Mouse (Mus musculus): ENCODE measurements around the gene Mad1l1. TPM values are rescaled to one million over a fixed set of nuclear protein-coding genes. Genes with fewer than 3 reads are reported as not detected.
"Not testable (repeated sequence)": the region's sequence is repeated elsewhere in the genome, so short reads cannot be mapped to it uniquely, and the experiment has no call there.

Gene Mad1l1
- 302 TPM in 1 of 2 replicates, not detected in the other for polyA plus RNA-seq (2012; ENCODE audit: insufficient read depth, insufficient read length, low replicate concordance, missing spikeins)

DNA sequence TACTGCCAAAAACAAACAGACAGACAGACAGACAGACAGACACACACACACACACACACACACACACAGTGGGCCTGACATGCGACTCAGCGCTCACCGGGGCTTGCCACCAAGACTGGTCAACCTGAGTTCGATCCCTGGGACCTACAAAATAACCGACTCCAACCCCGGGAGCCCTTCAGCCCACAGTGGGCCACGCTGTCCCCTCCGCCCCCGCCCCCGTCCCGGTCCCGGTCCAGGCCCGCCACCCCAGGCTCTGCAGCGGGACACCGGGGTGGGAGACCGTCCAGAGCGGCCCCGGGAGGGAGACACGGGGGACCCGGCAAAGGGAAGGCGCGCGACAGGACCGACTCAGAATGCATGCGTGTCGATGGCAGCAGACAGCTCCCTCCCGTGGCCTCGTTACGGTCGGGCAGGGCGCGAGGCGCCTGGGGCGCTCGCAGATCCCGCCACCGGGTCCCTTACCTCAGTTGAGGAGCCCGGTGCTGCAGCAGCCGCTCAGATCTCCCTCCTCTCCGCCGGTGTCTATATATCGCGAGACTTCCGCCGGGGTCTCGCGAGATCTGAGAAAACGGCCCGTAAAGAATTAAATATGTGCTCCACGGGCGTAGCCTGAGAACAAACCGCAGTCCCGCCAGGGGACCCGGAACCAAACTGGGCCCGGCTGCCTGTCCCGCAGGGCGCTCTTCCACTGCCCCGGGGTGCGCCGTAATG is at the start of gene Mad1l1, which contains the start of gene Nudt1:
Gene Mad1l1, minus strand, starts transcription at position 511 of the 714 bp plus-strand sequence.
Gene Nudt1, plus strand, starts transcription at position 615 of the 714 bp plus-strand sequence.
- Histone ChIP-seq H3K27ac (ENCODE audit: insufficient read depth, low read depth, low read length) (no peak within 1 kb of the TSS), H3K4me3 (ENCODE audit: insufficient read depth, low read depth, low read length) (peak within 1 kb of the TSS; percentile 97), H3K4me1 (ENCODE audit: control insufficient read depth, insufficient read depth, low read length) (peaks cover 4% of the 10 kb centered on the region)
- TF ChIP-seq CTCF (IDR thresholded peaks at IDR 0.05; ENCODE audit: insufficient read depth, low read depth, low read length) (0 out of 2 replicates have a peak, but pooled peaks have one; percentile 27), POLR2A (IDR thresholded peaks at IDR 0.05; ENCODE audit: insufficient read depth, low read depth, low read length) (peak; percentile 47; the same call in 1 of the 2 replicates)
- WGBS, result under 1% methylated on average over 60 of the region's 60 CpGs

DNA sequence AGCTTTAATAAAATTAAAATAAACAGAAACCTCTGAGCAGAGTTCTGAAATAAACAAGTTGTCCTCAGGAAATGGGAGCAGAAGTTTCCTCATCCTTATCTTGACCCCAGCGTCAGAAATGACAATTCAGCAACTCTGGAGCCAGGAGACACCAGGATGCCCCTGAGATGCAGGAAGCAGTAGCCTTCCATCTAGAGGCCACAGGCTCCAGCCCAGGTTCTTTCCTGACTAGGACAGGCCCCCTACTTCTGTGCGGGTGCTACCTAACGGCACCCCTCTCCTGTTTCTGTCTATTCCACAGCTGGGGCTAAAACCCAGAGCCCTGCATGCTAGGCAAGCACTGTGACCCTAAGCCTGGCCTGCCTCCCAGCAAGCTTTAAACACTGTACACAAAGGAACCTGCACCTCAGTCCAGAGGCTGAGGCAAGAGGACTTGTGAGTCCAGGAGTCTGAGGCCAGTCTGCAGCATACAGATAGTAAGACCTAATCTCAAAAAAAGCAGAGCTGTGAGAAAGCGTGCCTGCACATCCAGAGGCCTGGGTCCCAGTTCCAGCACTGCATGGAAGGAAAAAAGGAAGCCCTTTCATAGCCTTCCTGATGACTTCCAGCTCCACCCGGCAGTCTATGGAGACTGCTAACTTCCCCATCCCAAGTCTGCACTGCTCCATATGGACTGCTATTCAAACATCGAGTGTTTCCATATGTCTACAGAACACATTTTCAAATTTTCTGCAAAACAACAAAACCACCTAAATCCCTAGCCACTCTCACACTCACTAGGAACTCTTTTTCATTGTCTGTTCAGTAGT is 49.3 kb upstream of the Mad1l1 start:
- Histone ChIP-seq H3K4me1 (ENCODE audit: control insufficient read depth, insufficient read depth, low read length) (peaks cover 3% of the 10 kb centered on the region; the same call in 1 of the 2 replicates), H3K27ac (ENCODE audit: insufficient read depth, low read depth, low read length) (no peak overlapping the region), H3K4me3 (ENCODE audit: insufficient read depth, low read depth, low read length) (no peak overlapping the region)
- no peak for TF ChIP-seq CTCF (IDR thresholded peaks at IDR 0.05; ENCODE audit: insufficient read depth, low read depth, low read length)
- WGBS, result 89% methylated on average over 6 of the region's 6 CpGs

DNA sequence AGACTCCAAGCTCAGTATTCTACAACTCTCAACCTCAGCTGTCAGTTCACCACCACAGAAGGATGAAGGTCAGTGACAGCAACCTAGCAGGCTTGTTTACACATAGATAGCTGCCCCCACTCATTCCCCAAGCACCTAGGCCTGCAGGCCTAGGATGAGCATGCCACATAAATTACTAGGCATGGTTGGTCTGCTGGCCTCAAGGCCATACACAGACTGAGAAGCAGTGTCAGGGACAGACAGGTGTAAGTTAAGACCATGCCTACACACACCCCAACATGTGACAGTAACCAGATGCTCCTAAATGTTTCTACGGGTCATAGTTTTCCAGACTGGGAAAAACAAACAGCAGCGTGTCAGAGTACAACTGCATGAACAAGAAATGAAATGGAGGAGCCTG is 48.1 kb upstream of the Mad1l1 start:
- 95% methylated on average over 2 of the region's 2 CpGs for WGBS
- TF ChIP-seq CTCF (IDR thresholded peaks at IDR 0.05; ENCODE audit: insufficient read depth, low read depth, low read length), result no peak
- TF ChIP-seq POLR2A (IDR thresholded peaks at IDR 0.05; ENCODE audit: insufficient read depth, low read depth, low read length), result no peak
- H3K4me3 ChIP-seq (ENCODE audit: insufficient read depth, low read depth, low read length), result no peak overlapping the region
- H3K27ac ChIP-seq (ENCODE audit: insufficient read depth, low read depth, low read length), result no peak overlapping the region
- H3K4me1 ChIP-seq (ENCODE audit: control insufficient read depth, insufficient read depth, low read length), result peaks cover 3% of the 10 kb centered on the region; the same call in 1 of the 2 replicates

DNA sequence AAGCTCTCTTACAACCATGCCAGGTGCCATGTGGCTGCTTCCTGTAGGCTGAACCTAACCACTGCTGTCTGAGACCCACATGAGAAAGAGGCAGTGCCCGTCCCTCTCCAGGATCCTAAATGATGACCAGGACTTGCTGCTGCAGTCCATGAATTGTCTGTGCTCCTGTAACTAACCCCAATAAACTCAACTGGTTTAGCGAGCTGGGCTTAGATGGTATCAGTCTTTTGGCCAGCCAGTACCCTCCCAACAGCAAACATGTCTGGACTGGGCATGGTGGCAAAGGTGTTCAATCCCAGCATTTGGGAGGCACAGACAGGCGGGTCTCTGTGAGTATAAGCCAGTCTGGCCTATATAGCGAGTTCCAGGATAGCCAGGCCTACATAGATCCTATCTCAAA is 47.6 kb upstream of the Mad1l1 start:
- WGBS, result 95% methylated on average over 4 of the region's 4 CpGs

DNA sequence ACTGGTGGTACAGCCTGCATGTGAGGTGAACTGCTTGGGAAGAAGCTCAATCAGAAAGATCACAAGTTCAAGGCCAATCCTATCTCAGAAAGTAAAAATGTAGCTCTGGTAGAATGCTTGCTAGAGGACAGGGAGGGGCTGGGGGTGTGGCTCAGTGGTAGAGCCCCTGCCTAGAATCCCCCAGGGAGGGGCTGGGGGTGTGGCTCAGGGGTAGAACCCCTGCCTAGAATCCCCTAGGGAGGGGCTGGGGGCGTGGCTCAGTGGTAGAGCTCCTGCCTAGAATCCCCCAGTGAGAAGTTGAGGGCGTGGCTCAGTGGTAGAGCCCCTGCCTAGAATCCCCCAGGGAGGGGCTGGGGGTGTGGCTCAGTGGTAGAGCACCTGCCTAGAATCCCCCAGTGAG is 46.8 kb upstream of the Mad1l1 start:
- not testable (repeated sequence) for H3K27ac ChIP-seq (ENCODE audit: insufficient read depth, low read depth, low read length); H3K4me3 ChIP-seq (ENCODE audit: insufficient read depth, low read depth, low read length); H3K4me1 ChIP-seq (ENCODE audit: control insufficient read depth, insufficient read depth, low read length)
- WGBS, result 80% methylated on average over 2 of the region's 2 CpGs

More for the DNA sequence above, 47.6 kb upstream of the Mad1l1 start:
- Histone ChIP-seq H3K4me3 (ENCODE audit: insufficient read depth, low read depth, low read length) (no peak overlapping the region), H3K27ac (ENCODE audit: insufficient read depth, low read depth, low read length) (no peak overlapping the region), H3K4me1 (ENCODE audit: control insufficient read depth, insufficient read depth, low read length) (peaks cover 3% of the 10 kb centered on the region; the same call in 1 of the 2 replicates)
- TF ChIP-seq CTCF (IDR thresholded peaks at IDR 0.05; ENCODE audit: insufficient read depth, low read depth, low read length) (no peak), POLR2A (IDR thresholded peaks at IDR 0.05; ENCODE audit: insufficient read depth, low read depth, low read length) (no peak)

DNA sequence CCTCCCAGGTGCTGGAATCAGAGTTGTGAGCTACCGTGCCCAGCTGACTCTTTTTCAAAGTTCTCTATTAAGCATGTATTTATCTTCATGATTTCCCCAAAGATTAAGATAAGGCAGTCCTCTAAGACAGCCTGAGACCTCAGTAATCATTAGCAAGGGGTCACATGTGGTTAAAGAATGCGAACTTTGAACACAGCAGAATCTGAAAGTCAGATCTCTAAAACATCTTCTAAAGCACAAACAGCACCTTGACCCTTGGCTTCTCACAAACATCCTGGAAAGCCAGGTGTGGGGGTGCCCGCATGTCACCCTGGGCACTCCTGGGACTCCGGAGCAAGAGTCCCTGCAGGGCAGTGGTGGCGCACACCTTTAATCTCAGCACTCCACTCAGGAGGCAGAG is 43.1 kb upstream of the Mad1l1 start:
- WGBS, result 97% methylated on average over 5 of the region's 5 CpGs
- H3K4me3 ChIP-seq (ENCODE audit: insufficient read depth, low read depth, low read length), result no peak overlapping the region
- H3K27ac ChIP-seq (ENCODE audit: insufficient read depth, low read depth, low read length), result no peak overlapping the region
- no peaks in the 10 kb centered on the region for H3K4me1 ChIP-seq (ENCODE audit: control insufficient read depth, insufficient read depth, low read length)
- TF ChIP-seq POLR2A (IDR thresholded peaks at IDR 0.05; ENCODE audit: insufficient read depth, low read depth, low read length) (no peak), CTCF (IDR thresholded peaks at IDR 0.05; ENCODE audit: insufficient read depth, low read depth, low read length) (no peak)

DNA sequence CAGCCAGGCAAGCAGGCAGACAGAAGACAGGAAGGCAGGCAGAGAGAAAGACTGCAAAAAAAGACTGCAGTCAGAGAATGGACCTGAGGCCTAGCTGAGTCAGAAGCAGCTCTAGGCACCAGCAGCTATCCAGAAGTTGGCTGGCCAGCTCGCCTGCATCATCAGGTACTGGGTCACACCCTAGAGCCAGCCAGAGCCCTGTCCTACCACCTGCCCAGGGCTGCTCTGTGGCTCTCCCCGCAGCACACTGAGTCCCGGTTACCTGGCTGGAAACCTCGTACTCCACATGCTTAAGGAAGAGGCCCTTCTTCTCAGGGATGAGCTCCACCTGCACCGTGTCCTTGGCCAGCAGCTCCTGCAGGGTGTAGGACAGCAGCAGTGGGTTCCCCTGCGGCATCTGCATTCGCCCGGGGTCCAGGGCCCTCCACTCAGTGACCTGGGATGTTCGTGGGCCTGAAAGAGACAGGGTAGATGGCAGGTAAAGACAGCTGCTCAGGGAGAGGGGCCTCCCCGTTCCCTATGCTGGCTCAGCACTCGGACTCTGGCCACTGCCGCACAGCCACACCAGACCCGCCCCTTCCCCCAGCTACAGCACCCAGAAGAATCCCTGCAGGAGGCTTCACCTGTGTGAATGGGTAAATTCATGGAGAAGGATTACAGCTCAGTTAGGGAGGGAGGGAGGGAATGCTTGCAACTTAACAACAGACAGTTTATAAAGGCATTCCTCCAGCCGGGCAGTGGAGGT is 38.8 kb upstream of the Mad1l1 start:
- WGBS, result 86% methylated on average over 14 of the region's 14 CpGs
- H3K4me1 ChIP-seq (ENCODE audit: control insufficient read depth, insufficient read depth, low read length), result no peaks in the 10 kb centered on the region
- no peak overlapping the region for H3K4me3 ChIP-seq (ENCODE audit: insufficient read depth, low read depth, low read length)
- H3K27ac ChIP-seq (ENCODE audit: insufficient read depth, low read depth, low read length), result no peak overlapping the region
- no peak for TF ChIP-seq POLR2A (IDR thresholded peaks at IDR 0.05; ENCODE audit: insufficient read depth, low read depth, low read length)
- TF ChIP-seq CTCF (IDR thresholded peaks at IDR 0.05; ENCODE audit: insufficient read depth, low read depth, low read length), result no peak

DNA sequence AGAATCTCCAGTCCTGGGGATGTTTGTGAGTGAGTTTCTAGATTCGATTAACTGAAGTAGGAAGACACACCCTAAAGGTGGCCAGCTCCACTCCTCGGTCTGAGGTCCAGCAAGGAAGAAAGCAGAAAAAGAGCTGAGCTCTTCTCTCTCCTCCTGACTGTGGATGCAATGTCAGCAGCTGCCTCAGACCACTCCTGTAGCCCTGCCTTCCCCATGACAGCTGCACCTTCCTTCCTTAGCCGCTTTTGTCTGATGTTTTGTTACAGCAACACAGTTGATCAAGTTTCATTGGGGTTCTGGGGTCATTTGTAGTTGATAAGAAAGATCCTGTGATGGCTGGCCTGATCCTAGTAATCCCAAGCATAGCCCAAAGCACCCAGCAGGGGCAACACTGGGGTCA is 36.1 kb upstream of the Mad1l1 start:
- TF ChIP-seq POLR2A (IDR thresholded peaks at IDR 0.05; ENCODE audit: insufficient read depth, low read depth, low read length), result no peak
- TF ChIP-seq CTCF (IDR thresholded peaks at IDR 0.05; ENCODE audit: insufficient read depth, low read depth, low read length), result no peak
- Histone ChIP-seq H3K27ac (ENCODE audit: insufficient read depth, low read depth, low read length) (no peak overlapping the region), H3K4me1 (ENCODE audit: control insufficient read depth, insufficient read depth, low read length) (no peaks in the 10 kb centered on the region), H3K4me3 (ENCODE audit: insufficient read depth, low read depth, low read length) (no peak overlapping the region)
- 96% methylated on average over 3 of the region's 3 CpGs for WGBS
